Mouse (Mus musculus) lung, embryonic 14.5 days (tissue): ENCODE measurements around the gene Fbxw13. TPM values are rescaled to one million over a fixed set of nuclear protein-coding genes. Genes with fewer than 3 reads are reported as not detected.
"Not testable (repeated sequence)": the region's sequence is repeated elsewhere in the genome, so short reads cannot be mapped to it uniquely, and the experiment has no call there.

Source experiments
- ATAC-seq: fragments of 200-750 bp; cut with Nextera tagmentation; 2 replicates; pipeline ENCODE4 v1.8.0; 2017; ENCODE audit warnings: mild to moderate bottlenecking, moderate TSS enrichment, moderate library complexity; ENCODE audit not compliant: insufficient read depth
- DNase-seq: peaks from one replicate; pipeline ENCODE4 v3.0.0-alpha.2; 2015
- H3K27ac ChIP-seq: fragments of 300-500 bp; sonication (generic); 2 replicates; pipeline ENCODE4 v1.5.1; 2014; ENCODE audit warnings: low read depth, mild to moderate bottlenecking, moderate library complexity
- H3K27me3 ChIP-seq: fragments of 300-500 bp; sonication (generic); 2 replicates; pipeline ENCODE4 v1.6.1; 2014; ENCODE audit warnings: low read length, control low read depth; ENCODE audit not compliant: insufficient read depth
- H3K36me3 ChIP-seq: fragments of 300-500 bp; sonication (generic); 2 replicates; pipeline ENCODE4 v1.6.1; 2014; ENCODE audit warnings: control low read depth; ENCODE audit not compliant: insufficient read depth
- H3K4me1 ChIP-seq: fragments of 300-500 bp; sonication (generic); 2 replicates; pipeline ENCODE4 v1.6.1; 2014; ENCODE audit warnings: antibody characterized with exemption, control low read depth; ENCODE audit not compliant: insufficient read depth
- H3K4me2 ChIP-seq: fragments of 300-500 bp; sonication (generic); 2 replicates; pipeline ENCODE4 v1.6.1; 2014; ENCODE audit warnings: mild to moderate bottlenecking
- H3K4me3 ChIP-seq: fragments of 300-500 bp; sonication (generic); 2 replicates; pipeline ENCODE4 v1.5.1; 2014; ENCODE audit warnings: low read depth, low read length
- H3K9ac ChIP-seq: fragments of 300-500 bp; sonication (generic); 2 replicates; pipeline ENCODE4 v1.6.1; 2014
- H3K9me3 ChIP-seq: fragments of 300-500 bp; sonication (generic); 2 replicates; pipeline ENCODE4 v1.6.1; 2016; ENCODE audit warnings: low read depth, low read length, control low read depth
- CTCF ChIP-seq: IDR thresholded peaks from 2 replicates; pipeline ENCODE4 v1.5.1; 2016; ENCODE audit warnings: antibody characterized with exemption, low read depth
- WGBS: fragments of 180-500 bp; shearing (Covaris S2); extraction: QIAGEN DNeasy Blood & Tissue Kit; methylation state at CpG from one replicate; pipeline ENCODE4 v1.1.7; 2014; 5-methylcytosine and 5-hydroxymethylcytosine counted together
- polyA plus RNA-seq: library from polyadenylated mRNA; unstranded; fragments of >200 nt; fragmentation: Nextera tagmentation; extraction: Ambion mirVana; gene quantifications from 2 replicates; pipeline ENCODE4 v1.2.1, GENCODE M21; 2014

Fbxw13 gene
- polyA plus RNA-seq, 1 experiment from 2014 or later: not detected

GRCm38 (mm10) chr9:109167316-109167715, 28.5 kb downstream of the Fbxw13 start:
- Histone ChIP-seq H3K4me1 (no peaks in the 10 kb centered on the region), H3K27me3 (no peaks in the 10 kb centered on the region), H3K27ac (no peak overlapping the region), H3K9ac (no peak overlapping the region), H3K4me2 (no peak overlapping the region), H3K9me3 (no peaks in the 10 kb centered on the region), H3K4me3 (no peak overlapping the region), H3K36me3 (no peaks in the 10 kb centered on the region)
- ATAC-seq (no peak), DNase-seq (no peak)
- no peak for TF ChIP-seq CTCF

GRCm38 (mm10) chr9:109161941-109162340, 33.8 kb downstream of the Fbxw13 start, which contains the start of gene Fbxw21:
Fbxw21 (minus strand) TSS chr9:109162041.
- Histone ChIP-seq H3K27me3 (no peaks in the 10 kb centered on the region), H3K36me3 (no peaks in the 10 kb centered on the region), H3K4me3 (no peak within 1 kb of the TSS), H3K9me3 (no peaks in the 10 kb centered on the region), H3K4me1 (no peaks in the 10 kb centered on the region), H3K9ac (no peak within 1 kb of the TSS), H3K27ac (no peak within 1 kb of the TSS), H3K4me2 (no peak within 1 kb of the TSS)
- DNase-seq (no peak), ATAC-seq (no peak)
- TF ChIP-seq CTCF: no peak
- WGBS: 68% methylated on average over 3 of the region's 3 CpGs

GRCm38 (mm10) chr9:109140414-109140813, 55.4 kb downstream of the Fbxw13 start:
- H3K4me2 ChIP-seq, H3K4me1 ChIP-seq, H3K27me3 ChIP-seq, H3K27ac ChIP-seq, H3K9ac ChIP-seq, DNase-seq, H3K36me3 ChIP-seq, ATAC-seq, H3K9me3 ChIP-seq, H3K4me3 ChIP-seq: not testable (repeated sequence)
- TF ChIP-seq CTCF: peak; percentile 39
- 67% methylated on average over 4 of the region's 4 CpGs for WGBS

- H3K27ac ChIP-seq: no peak overlapping the region
- H3K9me3 ChIP-seq: no peaks in the 10 kb centered on the region
- H3K4me1 ChIP-seq: no peaks in the 10 kb centered on the region
- no peaks in the 10 kb centered on the region for H3K36me3 ChIP-seq
- no peak for DNase-seq
- H3K4me3 ChIP-seq: no peak overlapping the region
- no peak for ATAC-seq
- no peak overlapping the region for H3K9ac ChIP-seq
- WGBS: 87% methylated on average over 5 of the region's 5 CpGs
- TF ChIP-seq CTCF: no peak
- no peak overlapping the region for H3K4me2 ChIP-seq
- no peaks in the 10 kb centered on the region for H3K27me3 ChIP-seq
Observed at GRCm38 (mm10) chr9:109130076-109130475, 65.7 kb downstream of the Fbxw13 start.

Other genes with a start within 250 kb of the Fbxw13 start
- 1.7 and 2.1 TPM in 2 replicates for gene Col7a1, start 242.4 kb downstream of the Fbxw13 start, polyA plus RNA-seq
- not detected in 2 replicates for gene Ucn2, start 210.0 kb downstream of the Fbxw13 start, polyA plus RNA-seq
- gene Pfkfb4, start 204.2 kb downstream of the Fbxw13 start, polyA plus RNA-seq: 7.6 and 9.7 TPM in 2 replicates
- gene Shisa5, start 157.4 kb downstream of the Fbxw13 start, polyA plus RNA-seq: 56.6 and 61.0 TPM in 2 replicates
- gene Trex1, start 136.2 kb downstream of the Fbxw13 start, polyA plus RNA-seq: 10.6 and 11.6 TPM in 2 replicates
- gene Atrip, start 121.9 kb downstream of the Fbxw13 start, polyA plus RNA-seq: 24.5 and 27.6 TPM in 2 replicates
- gene Ccdc51, start 113.5 kb downstream of the Fbxw13 start, polyA plus RNA-seq: 9.3 and 10.6 TPM in 2 replicates
- 599 and 638 TPM in 2 replicates for gene Tma7, start 113.4 kb downstream of the Fbxw13 start, polyA plus RNA-seq
- 16.1 and 18.4 TPM in 2 replicates for gene Plxnb1, start 100.6 kb downstream of the Fbxw13 start, polyA plus RNA-seq
- not detected in 2 replicates for gene Fbxw21, start 33.9 kb downstream of the Fbxw13 start, polyA plus RNA-seq
- gene Fbxw20, start 38.8 kb upstream of the Fbxw13 start, polyA plus RNA-seq: not detected in 2 replicates
- gene Fbxw14, start 91.7 kb upstream of the Fbxw13 start, polyA plus RNA-seq: not detected in 2 replicates
- gene Fbxw28, start 143.7 kb upstream of the Fbxw13 start, polyA plus RNA-seq: not detected in 2 replicates
- not detected in 2 replicates for gene Fbxw22, start 208.3 kb upstream of the Fbxw13 start, polyA plus RNA-seq